Mouse (Mus musculus) CD4-positive, CD25-positive, alpha-beta regulatory T cell, adult 2 months (primary cell): ENCODE results near the gene Tbrg4.

Experiments used
- DNase-seq: peaks from one replicate; pipeline ENCODE4 v3.0.0-alpha.2; 2012; ENCODE audit warnings: low read depth, low spot score

Tbrg4 gene

DNA sequence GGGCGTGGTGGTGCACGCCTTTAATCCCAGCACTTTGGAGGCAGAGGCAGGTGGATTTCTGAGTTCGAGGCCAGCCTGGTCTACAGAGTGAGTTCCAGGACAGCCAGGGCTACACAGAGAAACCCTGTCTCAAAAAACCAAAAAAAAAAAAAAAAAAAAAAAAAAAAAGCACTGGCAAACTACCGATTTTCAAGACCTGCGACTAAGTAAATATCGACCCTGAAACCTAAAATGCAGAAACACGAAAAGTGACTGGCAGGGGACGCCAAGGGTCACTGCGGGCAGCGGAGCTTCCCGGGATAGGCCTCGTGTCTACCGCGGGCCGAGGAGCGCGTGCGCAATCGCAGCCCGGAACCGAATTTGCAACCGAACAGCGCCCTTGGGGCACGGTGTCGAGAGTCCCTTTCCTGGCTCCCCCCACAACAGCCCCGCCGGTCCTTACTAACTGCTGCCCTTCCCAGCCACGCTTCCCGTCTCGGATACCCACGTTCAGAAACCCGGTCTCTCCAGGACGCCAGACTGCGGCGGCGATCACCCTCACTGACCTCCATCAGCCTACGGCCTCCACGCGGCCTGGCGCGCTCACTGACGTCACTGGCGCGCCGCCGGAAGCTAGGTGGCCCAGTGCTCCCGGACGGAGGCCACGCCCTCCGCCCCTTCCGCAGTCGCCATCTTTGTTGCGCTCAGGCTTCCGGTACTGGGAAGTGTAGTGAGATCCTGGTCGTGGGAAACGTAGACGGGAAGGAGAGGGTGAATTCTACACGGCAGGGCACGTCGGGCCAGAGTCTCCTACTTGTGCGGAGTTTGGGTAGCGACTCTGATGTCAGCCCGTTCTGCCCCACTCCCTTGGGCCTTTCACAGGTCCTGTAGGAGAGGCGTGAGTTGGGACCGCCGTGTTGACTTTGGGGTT, at the start of gene Tbrg4:
TSS of gene Tbrg4 (minus strand) at position 590 of the 910 bp plus-strand sequence.
- DNase-seq: peak; percentile 97

DNA sequence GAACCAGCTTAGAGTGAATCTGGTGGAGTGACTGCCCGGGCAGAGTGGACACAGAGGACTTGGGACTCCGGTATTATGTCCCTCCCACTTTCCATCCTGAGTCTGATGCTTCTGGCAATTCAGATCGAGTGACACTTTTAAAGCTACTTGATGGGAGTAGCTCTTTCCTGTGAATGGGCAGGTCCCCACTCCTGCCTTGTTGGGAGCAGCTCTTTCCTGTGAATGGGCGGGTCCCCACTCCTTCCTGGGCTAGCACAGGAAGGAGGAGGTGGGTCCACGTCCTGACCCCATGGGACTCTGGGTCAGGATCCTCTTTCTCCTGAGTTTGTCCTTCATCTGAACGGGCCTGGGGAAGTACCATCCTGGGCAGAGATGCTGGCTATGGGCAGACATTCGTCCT, 49.5 kb upstream of the Tbrg4 start:
- DNase-seq: no peak

DNA sequence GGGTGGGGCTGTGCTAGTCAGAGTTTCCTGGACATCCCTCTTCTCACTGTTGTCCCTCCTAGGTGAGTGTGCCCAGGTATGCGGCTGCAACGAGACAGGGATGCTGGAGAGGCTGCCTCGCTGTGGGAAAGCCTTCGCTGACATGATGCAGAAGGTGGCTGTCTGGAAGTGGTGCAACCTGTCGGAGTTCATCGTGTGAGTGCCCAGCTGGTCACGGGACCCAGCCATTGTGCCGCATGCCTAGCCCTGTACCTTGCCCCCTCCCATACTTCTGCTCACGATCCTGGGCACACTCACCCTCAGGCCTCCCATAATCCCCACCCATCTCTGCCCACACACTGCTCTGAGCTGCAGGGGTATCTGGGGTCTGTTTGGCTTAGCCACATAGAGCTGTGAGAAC, 48.8 kb upstream of the Tbrg4 start:
- DNase-seq: no peak

DNA sequence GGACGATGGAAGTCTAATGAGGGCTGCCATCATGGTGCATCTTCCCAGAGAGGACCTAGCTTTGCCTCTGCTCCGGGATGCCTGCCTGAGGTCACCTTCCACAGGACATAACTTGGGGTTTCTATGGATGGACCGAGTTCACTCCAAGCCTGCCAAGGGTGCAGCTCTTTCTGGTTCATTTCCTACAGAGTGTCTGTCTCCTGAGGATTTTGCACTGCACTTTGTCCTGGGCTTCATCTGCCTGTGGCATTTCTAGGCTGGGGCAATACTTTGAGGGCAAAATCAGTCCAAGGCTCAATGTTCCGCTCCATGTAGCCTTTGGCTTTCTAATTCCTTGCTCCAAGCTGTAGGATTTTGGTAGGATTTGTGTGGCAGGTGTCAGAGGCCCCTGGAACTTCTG, 45.0 kb upstream of the Tbrg4 start:
- DNase-seq: no peak

GRCm38 (mm10) chr11:6670044-6670443, 44.2 kb upstream of the Tbrg4 start:
- no peak for DNase-seq

GRCm38 (mm10) chr11:6669041-6669440, 43.2 kb upstream of the Tbrg4 start:
- DNase-seq: no peak

DNA sequence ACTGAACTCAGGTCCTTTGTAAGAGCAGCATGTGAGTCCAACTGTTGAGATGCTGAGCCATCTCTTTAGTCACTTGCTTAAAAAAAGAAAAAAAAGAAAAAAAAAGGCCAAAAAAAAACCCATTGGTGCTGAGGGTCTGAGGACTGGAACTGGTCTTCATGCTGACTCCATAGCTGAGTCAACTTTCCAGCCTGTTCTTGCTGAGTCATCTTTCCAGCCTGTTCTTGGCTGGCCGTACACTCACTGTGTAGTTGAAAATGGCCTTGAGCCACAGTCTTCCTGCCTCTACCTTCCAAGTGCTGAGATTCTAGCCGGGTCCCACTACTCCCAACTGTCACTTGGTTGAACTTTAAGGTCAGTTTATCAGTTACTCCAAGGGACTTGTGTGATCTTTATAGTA, 40.8 kb upstream of the Tbrg4 start:
- no peak for DNase-seq

DNA sequence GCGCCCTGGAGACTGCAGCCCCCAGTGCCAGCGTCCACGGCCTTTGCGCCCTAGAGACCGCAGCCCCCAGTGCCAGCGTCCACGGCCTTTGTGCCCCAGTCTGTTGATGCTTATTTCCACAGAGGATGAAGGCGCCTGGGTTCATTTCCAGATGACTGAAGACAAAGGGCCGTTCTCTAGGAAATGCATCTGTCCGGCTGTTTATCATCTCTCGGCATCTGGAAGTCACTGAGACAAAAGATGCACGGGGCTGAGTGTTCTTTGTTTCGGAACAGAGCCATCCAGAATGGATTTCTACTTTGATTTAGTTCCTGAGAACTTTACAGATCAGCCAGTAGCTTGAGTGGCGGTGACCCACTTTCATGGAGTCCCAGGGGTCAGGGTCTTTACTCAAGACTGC, 35.3 kb upstream of the Tbrg4 start:
- DNase-seq: no peak

- peak; percentile 82 for DNase-seq
These were observed 32.4 kb upstream of the Tbrg4 start, which contains the start of gene Ramp3 for GRCm38 (mm10) chr11:6658271-6658670. Gene Ramp3 (plus strand): TSS chr11:6658521.

GRCm38 (mm10) chr11:6654903-6655302, 29.0 kb upstream of the Tbrg4 start:
- DNase-seq: peak; percentile 93

DNA sequence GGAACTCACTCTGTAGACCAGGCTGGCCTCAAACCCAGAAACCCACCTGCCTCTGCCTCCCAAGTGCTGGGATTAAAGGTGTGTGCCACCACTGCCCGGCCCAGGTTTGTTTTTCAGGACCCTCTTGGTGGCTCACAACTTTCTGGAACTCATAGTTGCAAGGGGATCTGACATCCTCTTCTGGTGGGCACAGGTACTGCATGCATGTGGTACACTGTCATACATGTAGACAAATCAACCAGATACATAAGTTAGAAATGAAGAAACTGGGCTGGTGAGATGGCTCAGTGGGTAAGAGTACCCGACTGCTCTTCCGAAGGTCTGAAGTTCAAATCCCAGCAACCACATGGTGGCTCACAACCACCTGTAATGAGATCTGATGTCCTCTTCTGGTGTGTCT, 27.1 kb upstream of the Tbrg4 start:
- peak; percentile 43 for DNase-seq

DNA sequence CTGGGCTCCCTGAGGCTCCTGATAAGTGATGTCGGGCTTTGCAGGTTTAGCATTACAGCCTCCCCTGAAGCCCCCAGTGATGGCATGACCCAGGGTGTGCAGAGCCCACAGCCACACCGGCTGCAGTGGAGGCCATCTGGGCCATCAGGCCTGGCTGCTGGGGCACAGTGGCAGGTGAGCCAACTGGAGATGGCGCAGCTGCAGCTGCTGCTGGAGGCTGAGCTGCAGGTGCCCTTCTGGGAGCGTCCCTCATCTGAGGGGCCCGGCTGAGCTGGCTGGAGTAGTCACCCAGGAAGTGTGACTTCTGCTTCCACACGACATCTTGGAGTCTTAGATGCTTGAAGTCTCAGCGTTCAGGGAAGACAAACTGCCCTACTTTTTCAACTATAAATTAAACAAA, 24.7 kb upstream of the Tbrg4 start:
- no peak for DNase-seq

DNA sequence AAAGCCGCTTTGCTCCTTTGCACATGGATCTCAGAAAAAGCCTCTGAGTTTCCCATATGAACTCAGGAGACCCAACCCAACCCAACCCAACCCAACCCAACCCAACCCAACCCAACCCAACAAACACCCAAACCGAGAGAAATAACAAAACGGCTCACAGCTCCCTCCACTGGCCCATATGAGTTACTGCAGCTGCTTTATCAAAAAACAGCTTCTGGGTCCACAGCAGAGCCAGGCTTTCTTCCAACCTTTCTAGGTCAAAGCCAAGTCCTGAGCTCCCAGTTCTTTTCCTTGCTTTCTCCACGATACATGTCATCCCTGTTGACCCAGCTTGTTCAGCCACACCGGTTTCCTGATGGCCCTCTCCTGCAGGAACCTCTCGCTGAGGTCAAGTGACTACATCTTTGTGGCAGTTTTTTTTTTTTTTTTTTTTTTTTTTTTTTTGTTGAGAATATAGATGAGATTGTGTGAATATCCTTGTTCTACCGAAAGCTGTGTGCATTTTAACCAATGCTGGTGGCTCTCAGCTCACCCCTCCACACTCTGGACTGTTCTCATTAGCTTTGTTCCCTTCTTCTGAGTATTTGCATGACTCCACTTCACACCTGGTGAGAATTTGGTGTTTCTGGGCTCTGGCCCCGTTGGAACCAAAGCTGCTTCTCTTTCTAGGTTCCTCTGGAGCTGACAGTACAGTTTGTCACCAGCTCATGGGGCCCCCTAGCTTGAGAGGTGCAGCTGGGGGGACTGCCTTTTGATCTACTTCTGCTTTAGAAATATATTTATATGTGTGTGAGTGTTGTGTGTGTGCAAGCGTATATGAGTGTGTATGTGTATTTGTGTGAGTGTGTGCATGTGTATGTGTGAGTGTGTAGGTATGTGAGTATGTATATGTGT, 22.2 kb upstream of the Tbrg4 start:
- DNase-seq: peak; percentile 50

DNA sequence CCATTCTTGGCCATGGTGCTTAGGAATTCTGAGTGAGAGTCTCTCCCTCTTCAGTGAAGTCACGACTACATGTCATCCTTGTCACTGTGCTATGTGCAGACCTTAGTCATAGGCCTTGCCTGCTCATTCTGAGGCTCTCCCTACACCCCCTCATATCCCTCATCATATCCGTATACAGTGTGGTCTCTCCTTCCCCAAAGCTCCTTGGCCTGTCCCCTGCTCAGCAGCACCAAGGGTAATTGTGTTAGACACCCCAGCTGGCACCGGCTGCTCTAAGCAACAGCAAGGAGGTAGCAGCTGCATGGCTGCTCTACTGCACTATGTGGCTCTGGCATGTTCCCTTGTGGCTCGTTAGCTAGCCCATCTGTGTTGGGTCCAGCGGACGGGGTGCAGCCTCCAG, 18.7 kb upstream of the Tbrg4 start:
- DNase-seq: no peak

- no peak for DNase-seq
These were observed 13.2 kb upstream of the Tbrg4 start for GRCm38 (mm10) chr11:6639072-6639471.

DNA sequence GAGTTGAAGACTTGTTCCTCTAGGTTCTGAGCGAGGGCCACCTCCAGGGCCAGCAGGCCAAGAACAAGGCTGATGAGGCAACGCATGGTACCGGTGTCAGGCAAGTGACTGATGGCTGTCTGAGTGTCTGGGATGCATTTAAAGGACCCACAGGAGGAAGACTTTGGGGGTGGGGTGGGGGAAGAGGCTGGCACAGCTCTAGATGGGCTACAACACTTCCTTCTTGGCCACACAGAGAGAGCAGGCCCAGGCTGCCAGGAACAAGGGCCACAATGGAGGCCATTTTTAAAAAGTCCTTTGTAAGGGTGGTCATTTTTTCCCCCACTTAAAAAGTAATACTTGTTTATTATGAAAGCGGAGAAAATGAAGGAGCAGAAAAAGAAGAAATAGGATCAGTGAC, 12.7 kb upstream of the Tbrg4 start, which contains the start of gene Wap:
TSS of gene Wap (minus strand) at position 101 of the 400 bp plus-strand sequence.
- no peak for DNase-seq

DNA sequence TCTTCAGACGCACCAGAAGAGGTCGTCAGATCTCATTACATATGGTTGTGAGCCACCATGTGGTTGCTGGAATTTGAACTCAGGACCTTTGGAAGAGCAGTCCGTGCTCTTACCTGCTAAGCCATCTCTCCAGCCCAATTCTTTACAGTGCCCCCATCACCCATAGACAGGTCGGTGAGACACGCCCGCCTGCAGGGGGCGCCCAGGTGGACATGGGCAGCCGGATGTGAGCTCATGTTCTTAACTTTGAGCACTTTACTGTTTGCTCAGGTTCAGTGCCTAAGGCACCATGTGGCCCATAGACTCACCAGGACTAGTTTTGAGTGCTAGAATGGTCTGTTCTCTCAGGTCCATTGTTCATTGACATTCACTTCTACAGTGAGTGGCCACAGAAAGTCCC, 10.3 kb upstream of the Tbrg4 start:
- peak; percentile 56 for DNase-seq

GRCm38 (mm10) chr11:6629655-6630054, 3.8 kb upstream of the Tbrg4 start:
- DNase-seq: peak; percentile 84

- DNase-seq: peak; percentile 76
These were observed 2.7 kb upstream of the Tbrg4 start for GRCm38 (mm10) chr11:6628568-6628967.

DNA sequence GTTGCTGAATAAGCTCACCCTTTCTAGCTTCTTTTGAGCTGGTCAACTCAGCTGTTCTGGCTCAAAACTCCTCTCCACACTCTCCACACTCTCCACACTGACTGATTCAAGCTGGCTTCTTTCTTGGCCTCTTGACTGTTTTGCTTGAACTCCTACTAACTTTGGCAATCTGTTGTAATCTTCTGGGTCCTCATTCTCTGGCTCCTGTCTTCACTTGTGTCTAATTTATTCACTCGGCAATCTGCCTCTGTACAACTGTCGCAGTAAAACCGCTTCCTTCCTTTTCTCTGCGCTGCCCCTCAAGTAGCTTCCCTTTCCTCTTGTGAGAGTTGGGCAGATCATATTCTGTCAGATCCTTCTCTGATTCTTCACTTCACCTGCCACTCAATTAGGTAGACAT, 1.9 kb upstream of the Tbrg4 start:
- peak; percentile 69 for DNase-seq

DNA sequence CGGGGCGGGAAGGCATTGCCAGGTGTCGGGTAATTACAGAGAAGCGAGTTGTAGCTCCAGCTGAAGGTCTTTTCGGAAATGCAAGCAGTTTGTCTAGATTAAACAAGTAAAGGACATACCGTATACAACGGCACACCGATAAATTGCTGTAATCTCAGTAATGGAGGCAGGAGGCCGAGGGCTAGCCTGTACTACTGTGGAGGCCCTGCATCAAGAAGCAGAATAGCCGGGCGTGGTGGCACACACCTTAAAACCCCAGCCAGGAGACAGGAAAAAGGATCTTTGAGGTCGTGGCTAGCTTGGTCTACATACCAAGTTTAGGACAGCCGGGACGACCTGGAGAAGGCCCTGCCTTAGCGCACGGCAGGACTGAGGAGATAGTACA, 513 bp upstream of the Tbrg4 start:
- DNase-seq: no peak

DNA sequence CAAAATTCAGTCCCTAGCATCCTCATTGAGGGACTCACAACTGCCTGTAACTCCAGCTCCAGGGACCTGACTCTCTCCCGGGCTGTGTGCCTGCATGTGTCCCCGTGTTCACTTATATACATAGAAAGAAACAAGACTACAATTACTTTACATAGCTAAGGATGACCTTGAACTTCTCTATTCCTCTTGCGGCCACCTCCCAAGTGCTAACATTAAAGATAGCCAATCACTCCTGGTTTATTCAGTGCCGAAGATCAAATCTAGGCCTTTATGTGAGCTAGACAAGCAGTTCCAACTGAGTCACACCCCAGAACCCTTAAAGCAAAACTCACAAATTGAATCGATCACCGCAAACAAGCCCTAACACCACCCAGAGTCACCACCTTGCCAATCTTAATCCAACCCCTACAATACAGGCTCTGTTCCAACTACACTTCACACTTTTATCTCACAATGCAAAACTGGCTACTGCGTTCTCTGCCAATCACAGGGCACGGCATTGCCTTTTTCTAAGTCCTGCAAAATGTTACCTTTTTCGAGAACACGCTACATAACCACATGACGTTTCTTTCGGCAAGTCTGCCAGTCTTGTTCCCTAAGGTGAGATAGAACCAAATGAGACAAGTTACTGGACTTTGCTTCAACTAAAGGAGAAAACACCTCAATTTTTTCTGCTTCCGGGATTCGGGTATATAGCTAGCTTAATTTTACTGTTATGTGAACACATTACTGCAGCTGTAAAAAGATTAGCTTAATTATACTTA, 1.1 kb downstream of the Tbrg4 start:
- no peak for DNase-seq
